Mouse (Mus musculus): ENCODE measurements at regions not wholly inside any gene's neighbourhood (a gene's known extent, or its start where the extent isn't known, plus 50 kb on each side); places are given as distances from the start of the nearest gene placed in this dataset.

GRCm38 (mm10) chr1:190009466-190009865, 87.3 kb upstream of the Smyd2 start:
- Histone ChIP-seq H3K9ac (ENCODE audit: low read depth, low read length) (no peak overlapping the region), H3K36me3 (ENCODE audit: control insufficient read depth, insufficient read depth, low read length) (no peaks in the 10 kb centered on the region), H3K27me3 (replicated peaks; ENCODE audit: control insufficient read depth, insufficient read depth, low read length) (no peaks in the 10 kb centered on the region), H3K4me1 (replicated peaks; ENCODE audit: control insufficient read depth, insufficient read depth, low read length) (no peaks in the 10 kb centered on the region), H3K4me3 (ENCODE audit: low read depth, low read length) (no peak overlapping the region), H3K9me3 (ENCODE audit: control insufficient read depth, low read length) (no peaks in the 10 kb centered on the region), H3K4me2 (no peak overlapping the region), H3K27ac (ENCODE audit: low read depth, low read length) (no peak overlapping the region)
- DNase-seq (ENCODE audit: low spot score) (no peak), ATAC-seq (replicated peaks; ENCODE audit: low FRiP score) (no peak)
- WGBS, result 52% methylated on average over 6 of the region's 6 CpGs

GRCm38 (mm10) chr1:190007271-190007670, 85.1 kb upstream of the Smyd2 start:
- Histone ChIP-seq H3K4me2 (no peak overlapping the region), H3K4me1 (replicated peaks; ENCODE audit: control insufficient read depth, insufficient read depth, low read length) (no peaks in the 10 kb centered on the region), H3K27ac (ENCODE audit: low read depth, low read length) (no peak overlapping the region), H3K27me3 (replicated peaks; ENCODE audit: control insufficient read depth, insufficient read depth, low read length) (no peaks in the 10 kb centered on the region), H3K9me3 (ENCODE audit: control insufficient read depth, low read length) (no peaks in the 10 kb centered on the region), H3K36me3 (ENCODE audit: control insufficient read depth, insufficient read depth, low read length) (no peaks in the 10 kb centered on the region), H3K9ac (ENCODE audit: low read depth, low read length) (no peak overlapping the region), H3K4me3 (ENCODE audit: low read depth, low read length) (no peak overlapping the region)
- 74% methylated on average over 7 of the region's 7 CpGs for WGBS
- ATAC-seq (replicated peaks; ENCODE audit: low FRiP score) (no peak), DNase-seq (ENCODE audit: low spot score) (no peak)

GRCm38 (mm10) chr1:190001084-190001483, 78.9 kb upstream of the Smyd2 start:
- Histone ChIP-seq H3K9me3 (ENCODE audit: control insufficient read depth, low read length) (no peaks in the 10 kb centered on the region), H3K9ac (ENCODE audit: low read depth, low read length) (no peak overlapping the region), H3K27ac (ENCODE audit: low read depth, low read length) (no peak overlapping the region), H3K4me1 (replicated peaks; ENCODE audit: control insufficient read depth, insufficient read depth, low read length) (no peaks in the 10 kb centered on the region), H3K4me3 (ENCODE audit: low read depth, low read length) (no peak overlapping the region), H3K27me3 (replicated peaks; ENCODE audit: control insufficient read depth, insufficient read depth, low read length) (no peaks in the 10 kb centered on the region), H3K36me3 (ENCODE audit: control insufficient read depth, insufficient read depth, low read length) (no peaks in the 10 kb centered on the region), H3K4me2 (no peak overlapping the region)
- WGBS, result 76% methylated on average over 4 of the region's 4 CpGs
- ATAC-seq (replicated peaks; ENCODE audit: low FRiP score) (no peak), DNase-seq (ENCODE audit: low spot score) (no peak)

GRCm38 (mm10) chr1:189993706-189994105, 71.5 kb upstream of the Smyd2 start:
- no peak for DNase-seq (ENCODE audit: low spot score)
- 19% methylated on average over 5 of the region's 5 CpGs for WGBS
- H3K4me3 ChIP-seq (ENCODE audit: low read depth, low read length), result no peak overlapping the region
- no peak overlapping the region for H3K27ac ChIP-seq (ENCODE audit: low read depth, low read length)
- H3K27me3 ChIP-seq (replicated peaks; ENCODE audit: control insufficient read depth, insufficient read depth, low read length), result no peaks in the 10 kb centered on the region
- H3K4me1 ChIP-seq (replicated peaks; ENCODE audit: control insufficient read depth, insufficient read depth, low read length), result 0 out of 2 replicates have a peak, but pooled peaks cover 5% of the 10 kb centered on the region
- no peak overlapping the region for H3K4me2 ChIP-seq
- H3K9me3 ChIP-seq (ENCODE audit: control insufficient read depth, low read length), result no peaks in the 10 kb centered on the region
- no peaks in the 10 kb centered on the region for H3K36me3 ChIP-seq (ENCODE audit: control insufficient read depth, insufficient read depth, low read length)
- H3K9ac ChIP-seq (ENCODE audit: low read depth, low read length), result no peak overlapping the region
- ATAC-seq (replicated peaks; ENCODE audit: low FRiP score), result no peak

- DNase-seq (ENCODE audit: low spot score), result no peak
- H3K4me3 ChIP-seq (ENCODE audit: low read depth, low read length), result no peak overlapping the region
- no peak overlapping the region for H3K27ac ChIP-seq (ENCODE audit: low read depth, low read length)
- no peak for ATAC-seq (replicated peaks; ENCODE audit: low FRiP score)
- 78% methylated on average over 3 of the region's 3 CpGs for WGBS
- H3K4me2 ChIP-seq, result no peak overlapping the region
- H3K9ac ChIP-seq (ENCODE audit: low read depth, low read length), result no peak overlapping the region
- H3K4me1 ChIP-seq (replicated peaks; ENCODE audit: control insufficient read depth, insufficient read depth, low read length), result 0 out of 2 replicates have a peak, but pooled peaks cover 5% of the 10 kb centered on the region
- no peaks in the 10 kb centered on the region for H3K9me3 ChIP-seq (ENCODE audit: control insufficient read depth, low read length)
- H3K27me3 ChIP-seq (replicated peaks; ENCODE audit: control insufficient read depth, insufficient read depth, low read length), result no peaks in the 10 kb centered on the region
- H3K36me3 ChIP-seq (ENCODE audit: control insufficient read depth, insufficient read depth, low read length), result no peaks in the 10 kb centered on the region
These were observed 71.1 kb upstream of the Smyd2 start for GRCm38 (mm10) chr1:189993221-189993620.

- H3K9ac ChIP-seq (ENCODE audit: low read depth, low read length), result no peak overlapping the region
- 0 out of 2 replicates have a peak, but pooled peaks cover 5% of the 10 kb centered on the region for H3K4me1 ChIP-seq (replicated peaks; ENCODE audit: control insufficient read depth, insufficient read depth, low read length)
- DNase-seq (ENCODE audit: low spot score), result no peak
- H3K4me3 ChIP-seq (ENCODE audit: low read depth, low read length), result no peak overlapping the region
- H3K27me3 ChIP-seq (replicated peaks; ENCODE audit: control insufficient read depth, insufficient read depth, low read length), result no peaks in the 10 kb centered on the region
- no peaks in the 10 kb centered on the region for H3K36me3 ChIP-seq (ENCODE audit: control insufficient read depth, insufficient read depth, low read length)
- no peaks in the 10 kb centered on the region for H3K9me3 ChIP-seq (ENCODE audit: control insufficient read depth, low read length)
- WGBS, result 65% methylated on average over 3 of the region's 3 CpGs
- no peak overlapping the region for H3K27ac ChIP-seq (ENCODE audit: low read depth, low read length)
- no peak for ATAC-seq (replicated peaks; ENCODE audit: low FRiP score)
- H3K4me2 ChIP-seq, result no peak overlapping the region
These were observed 68.9 kb upstream of the Smyd2 start for GRCm38 (mm10) chr1:189991089-189991488.

GRCm38 (mm10) chr1:189990046-189990622, 68.0 kb upstream of the Smyd2 start:
- no peak overlapping the region for H3K4me3 ChIP-seq (ENCODE audit: low read depth, low read length)
- no peak overlapping the region for H3K9ac ChIP-seq (ENCODE audit: low read depth, low read length)
- WGBS, result 49% methylated on average over 11 of the region's 11 CpGs
- ATAC-seq (replicated peaks; ENCODE audit: low FRiP score), result no peak
- H3K27me3 ChIP-seq (replicated peaks; ENCODE audit: control insufficient read depth, insufficient read depth, low read length), result no peaks in the 10 kb centered on the region
- H3K27ac ChIP-seq (ENCODE audit: low read depth, low read length), result no peak overlapping the region
- no peak overlapping the region for H3K4me2 ChIP-seq
- H3K36me3 ChIP-seq (ENCODE audit: control insufficient read depth, insufficient read depth, low read length), result no peaks in the 10 kb centered on the region
- no peaks in the 10 kb centered on the region for H3K9me3 ChIP-seq (ENCODE audit: control insufficient read depth, low read length)
- DNase-seq (ENCODE audit: low spot score), result no peak
- H3K4me1 ChIP-seq (replicated peaks; ENCODE audit: control insufficient read depth, insufficient read depth, low read length), result 0 out of 2 replicates have a peak, but pooled peaks cover 5% of the 10 kb centered on the region

- ATAC-seq (replicated peaks; ENCODE audit: low FRiP score), result no peak
- Histone ChIP-seq H3K4me1 (replicated peaks; ENCODE audit: control insufficient read depth, insufficient read depth, low read length) (0 out of 2 replicates have a peak, but pooled peaks cover 5% of the 10 kb centered on the region), H3K27ac (ENCODE audit: low read depth, low read length) (no peak overlapping the region), H3K27me3 (replicated peaks; ENCODE audit: control insufficient read depth, insufficient read depth, low read length) (no peaks in the 10 kb centered on the region), H3K9ac (ENCODE audit: low read depth, low read length) (no peak overlapping the region), H3K9me3 (ENCODE audit: control insufficient read depth, low read length) (no peaks in the 10 kb centered on the region), H3K4me3 (ENCODE audit: low read depth, low read length) (no peak overlapping the region), H3K36me3 (ENCODE audit: control insufficient read depth, insufficient read depth, low read length) (no peaks in the 10 kb centered on the region), H3K4me2 (peak overlapping the region; percentile 7; the same call in 1 of the 2 replicates)
- WGBS, result 22% methylated on average over 14 of the region's 14 CpGs
- no peak for DNase-seq (ENCODE audit: low spot score)
These were observed 67.2 kb upstream of the Smyd2 start for GRCm38 (mm10) chr1:189989376-189989775.

GRCm38 (mm10) chr1:189988864-189989263, 66.7 kb upstream of the Smyd2 start:
- ATAC-seq (replicated peaks; ENCODE audit: low FRiP score) (no peak), DNase-seq (ENCODE audit: low spot score) (no peak)
- H3K27ac ChIP-seq (ENCODE audit: low read depth, low read length), result no peak overlapping the region
- 0 out of 2 replicates have a peak, but pooled peaks cover 5% of the 10 kb centered on the region for H3K4me1 ChIP-seq (replicated peaks; ENCODE audit: control insufficient read depth, insufficient read depth, low read length)
- no peaks in the 10 kb centered on the region for H3K27me3 ChIP-seq (replicated peaks; ENCODE audit: control insufficient read depth, insufficient read depth, low read length)
- no peaks in the 10 kb centered on the region for H3K9me3 ChIP-seq (ENCODE audit: control insufficient read depth, low read length)
- 89% methylated on average over 3 of the region's 3 CpGs for WGBS
- no peak overlapping the region for H3K9ac ChIP-seq (ENCODE audit: low read depth, low read length)
- no peak overlapping the region for H3K4me2 ChIP-seq
- H3K4me3 ChIP-seq (ENCODE audit: low read depth, low read length), result no peak overlapping the region
- H3K36me3 ChIP-seq (ENCODE audit: control insufficient read depth, insufficient read depth, low read length), result no peaks in the 10 kb centered on the region
